Mouse (Mus musculus): ENCODE measurements at regions not wholly inside any gene's neighbourhood (a gene's known extent, or its start where the extent isn't known, plus 50 kb on each side); places are given as distances from the start of the nearest gene placed in this dataset.

DNA sequence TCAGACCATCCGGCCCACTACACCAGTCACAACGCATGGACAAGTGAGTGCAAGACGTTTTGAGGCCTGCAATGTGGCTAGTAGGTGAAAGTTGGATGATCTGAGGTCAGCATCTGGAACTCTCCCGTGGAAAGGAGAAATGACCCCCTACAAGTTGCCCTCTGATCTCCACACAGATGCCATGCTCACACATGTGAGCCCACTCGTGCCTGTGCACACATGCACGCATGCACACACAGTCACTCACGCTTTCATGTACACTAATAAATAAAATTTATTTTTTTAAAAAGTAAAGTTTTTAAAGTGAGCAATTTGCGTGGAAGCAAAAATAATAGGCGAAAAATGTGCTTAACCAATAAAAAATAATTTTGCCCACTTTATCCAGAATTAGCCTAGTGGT, 147.5 kb upstream of the Jade1 start:
- no peak for DNase-seq
- WGBS, result 89% methylated on average over 9 of the region's 9 CpGs
- TF ChIP-seq CTCF (IDR thresholded peaks at IDR 0.05; ENCODE audit: insufficient read depth, low read length), result no peak
- TF ChIP-seq POLR2A (IDR thresholded peaks at IDR 0.05; ENCODE audit: borderline replicate concordance, extremely low read depth, low read depth, low read length), result no peak
- Histone ChIP-seq H3K4me3 (replicated peaks; ENCODE audit: extremely low read depth, low read depth, low read length) (no peak overlapping the region), H3K4me1 (ENCODE audit: control insufficient read depth, insufficient read depth, low read length) (no peaks in the 10 kb centered on the region; the same call in 1 of the 2 replicates)

DNA sequence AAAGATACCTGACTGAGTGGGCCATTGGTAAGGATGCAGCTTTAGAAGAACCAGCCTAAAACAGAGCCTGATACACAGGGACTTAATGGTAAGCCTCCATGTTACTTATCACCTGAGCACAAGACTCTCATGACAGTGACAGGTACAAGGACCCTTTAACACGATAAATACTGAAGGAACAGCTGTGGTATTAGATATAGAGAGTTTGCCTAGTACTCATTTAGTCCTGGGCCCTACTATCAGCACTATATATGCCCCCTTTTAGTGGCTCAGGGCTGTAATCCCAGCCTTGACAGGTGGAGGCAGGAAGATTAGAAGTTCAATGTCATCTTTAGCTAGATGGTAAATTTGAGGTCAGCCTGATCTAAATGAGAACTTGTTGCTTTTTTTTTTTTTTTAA, 148.0 kb upstream of the Jade1 start:
- 89% methylated on average over 1 of the region's 1 CpGs for WGBS
- TF ChIP-seq CTCF (IDR thresholded peaks at IDR 0.05; ENCODE audit: insufficient read depth, low read length) (no peak), POLR2A (IDR thresholded peaks at IDR 0.05; ENCODE audit: borderline replicate concordance, extremely low read depth, low read depth, low read length) (no peak)
- no peak for DNase-seq
- H3K4me3 ChIP-seq (replicated peaks; ENCODE audit: extremely low read depth, low read depth, low read length), result no peak overlapping the region
- H3K4me1 ChIP-seq (ENCODE audit: control insufficient read depth, insufficient read depth, low read length), result no peaks in the 10 kb centered on the region; the same call in 1 of the 2 replicates

DNA sequence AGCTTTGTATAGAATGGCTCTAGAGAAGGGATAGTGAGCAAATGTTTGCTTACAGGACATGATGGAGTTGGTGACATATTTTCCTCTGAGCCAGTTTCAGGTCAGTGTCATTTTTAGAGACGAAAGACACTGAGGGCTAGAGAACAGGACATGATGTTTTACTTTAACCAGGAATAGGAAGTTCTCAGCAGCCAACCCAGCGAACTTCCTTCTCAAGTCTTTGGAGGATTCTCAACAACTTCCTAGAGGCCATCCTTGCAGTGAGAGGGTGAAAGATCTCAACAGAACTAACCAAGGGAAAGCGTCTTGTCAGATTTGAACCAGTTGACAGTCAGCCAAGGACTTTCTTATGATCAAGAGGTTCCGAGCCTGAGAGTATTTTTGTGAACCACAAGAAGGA, 153.7 kb upstream of the Jade1 start:
- 53% methylated on average over 4 of the region's 4 CpGs for WGBS
- no peak overlapping the region for H3K4me3 ChIP-seq (replicated peaks; ENCODE audit: extremely low read depth, low read depth, low read length)

DNA sequence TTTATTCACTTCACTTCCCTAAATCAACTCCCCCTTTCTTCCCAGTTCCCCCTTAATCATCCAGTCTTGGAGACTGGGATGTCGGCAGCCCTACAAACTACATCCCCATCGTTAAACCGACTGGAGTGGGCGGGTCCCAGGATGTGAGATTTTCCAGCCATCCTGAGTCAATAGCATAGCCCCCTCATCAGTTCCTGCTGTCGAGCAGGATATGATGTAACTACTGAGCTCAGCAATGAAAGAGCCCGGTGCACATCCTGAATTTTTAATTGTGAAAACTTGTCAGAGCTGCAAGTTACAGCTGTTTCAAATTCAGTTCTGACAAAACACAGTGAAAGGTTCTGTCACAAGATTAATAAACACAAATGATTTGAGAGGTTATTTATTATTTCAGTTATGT, 165.7 kb upstream of the Jade1 start:
- 30% methylated on average over 6 of the region's 6 CpGs for WGBS
- Histone ChIP-seq H3K4me1 (ENCODE audit: control insufficient read depth, insufficient read depth, low read length) (no peaks in the 10 kb centered on the region), H3K4me3 (replicated peaks; ENCODE audit: extremely low read depth, low read depth, low read length) (no peak overlapping the region)
- TF ChIP-seq CTCF (IDR thresholded peaks at IDR 0.05; ENCODE audit: insufficient read depth, low read length) (no peak), POLR2A (IDR thresholded peaks at IDR 0.05; ENCODE audit: borderline replicate concordance, extremely low read depth, low read depth, low read length) (no peak)
- DNase-seq, result no peak

More for the DNA sequence above, 153.7 kb upstream of the Jade1 start:
- DNase-seq, result no peak
- no peaks in the 10 kb centered on the region for H3K4me1 ChIP-seq (ENCODE audit: control insufficient read depth, insufficient read depth, low read length)
- no peak for TF ChIP-seq CTCF (IDR thresholded peaks at IDR 0.05; ENCODE audit: insufficient read depth, low read length)
- TF ChIP-seq POLR2A (IDR thresholded peaks at IDR 0.05; ENCODE audit: borderline replicate concordance, extremely low read depth, low read depth, low read length), result no peak

DNA sequence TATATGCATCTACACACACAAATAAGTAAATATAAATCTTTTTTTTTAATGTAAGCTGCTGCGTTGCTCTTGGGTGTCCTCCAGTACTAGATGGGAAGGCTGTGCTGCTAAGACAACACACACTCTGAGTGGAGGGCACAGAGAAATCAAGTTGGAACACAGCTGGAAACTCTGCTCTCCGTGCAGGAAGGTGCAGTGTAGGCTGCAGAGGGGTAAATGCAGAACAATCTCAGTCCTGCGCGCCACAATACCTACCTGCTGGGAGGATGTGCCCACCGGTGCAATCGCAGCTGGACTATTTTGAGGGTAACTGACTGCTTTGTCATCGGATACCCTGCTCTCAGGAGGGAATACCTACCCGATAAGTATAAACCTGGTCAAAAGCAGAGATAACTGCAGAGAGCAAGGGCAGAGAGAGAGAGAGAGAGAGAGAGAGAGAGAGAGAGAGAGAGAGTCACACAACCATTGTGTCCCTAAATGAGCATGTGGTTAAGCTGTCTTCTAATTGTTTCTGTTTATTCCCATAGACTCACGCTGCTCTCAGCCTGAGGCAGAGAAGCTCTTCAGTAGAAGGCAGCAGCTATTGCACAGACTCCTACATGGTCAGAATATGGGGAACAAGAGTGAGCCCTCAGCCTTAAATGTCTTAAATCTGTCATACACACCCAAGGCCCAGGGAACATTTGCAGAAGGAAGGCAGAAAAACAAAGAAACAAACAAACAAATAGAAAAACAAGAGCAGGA, 167.9 kb upstream of the Jade1 start:
- DNase-seq, result no peak

DNA sequence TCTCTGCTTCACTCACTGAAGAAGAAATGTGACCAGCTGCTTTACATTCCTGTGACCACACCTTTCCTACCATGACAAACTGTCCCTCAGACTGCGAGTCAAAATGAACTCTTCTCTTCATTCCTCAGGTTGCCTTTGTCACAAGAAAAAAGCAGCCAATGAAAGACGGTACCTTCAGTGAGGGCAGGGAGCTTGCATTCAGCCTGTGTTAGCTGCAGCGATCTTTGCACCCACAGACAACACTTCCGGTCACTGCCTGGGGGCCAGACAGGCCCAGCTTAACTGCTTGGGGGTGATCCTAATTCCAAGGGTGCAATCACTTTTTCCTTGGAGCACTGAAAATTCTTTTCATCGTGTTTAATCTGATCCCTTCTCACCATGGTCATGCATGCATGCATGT, 169.2 kb upstream of the Jade1 start:
- no peak for DNase-seq
- no peak for TF ChIP-seq POLR2A (IDR thresholded peaks at IDR 0.05; ENCODE audit: borderline replicate concordance, extremely low read depth, low read depth, low read length)
- TF ChIP-seq CTCF (IDR thresholded peaks at IDR 0.05; ENCODE audit: insufficient read depth, low read length), result no peak
- whole genome bisulfite sequencing, result 57% methylated on average over 5 of the region's 5 CpGs
- Histone ChIP-seq H3K4me3 (replicated peaks; ENCODE audit: extremely low read depth, low read depth, low read length) (no peak overlapping the region), H3K4me1 (ENCODE audit: control insufficient read depth, insufficient read depth, low read length) (no peaks in the 10 kb centered on the region)

More for the DNA sequence above, 167.9 kb upstream of the Jade1 start:
- H3K4me3 ChIP-seq (replicated peaks; ENCODE audit: extremely low read depth, low read depth, low read length), result no peak overlapping the region
- no peaks in the 10 kb centered on the region for H3K4me1 ChIP-seq (ENCODE audit: control insufficient read depth, insufficient read depth, low read length)
- TF ChIP-seq POLR2A (IDR thresholded peaks at IDR 0.05; ENCODE audit: borderline replicate concordance, extremely low read depth, low read depth, low read length) (no peak), CTCF (IDR thresholded peaks at IDR 0.05; ENCODE audit: insufficient read depth, low read length) (no peak)
- 86% methylated on average over 9 of the region's 9 CpGs for WGBS

DNA sequence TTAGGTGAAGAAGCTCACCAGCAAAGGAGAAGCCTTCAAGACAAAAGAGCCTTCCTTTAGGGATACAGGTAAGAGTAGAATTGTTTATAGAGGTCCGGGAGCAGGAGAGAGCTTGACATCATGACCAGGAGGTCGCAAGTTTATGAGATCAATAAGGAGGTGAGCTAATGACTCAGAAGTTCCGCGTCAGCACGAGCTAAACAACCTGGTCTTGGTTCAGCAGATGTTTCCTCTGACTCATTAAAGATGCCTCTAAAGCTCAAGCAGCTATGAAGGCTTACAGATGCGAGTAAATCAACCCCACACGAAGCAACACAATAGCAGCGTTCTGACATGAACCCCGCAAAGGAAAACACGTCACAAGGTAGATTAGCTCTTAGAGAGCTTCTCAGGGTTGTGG, 171.1 kb upstream of the Jade1 start:
- TF ChIP-seq POLR2A (IDR thresholded peaks at IDR 0.05; ENCODE audit: borderline replicate concordance, extremely low read depth, low read depth, low read length) (no peak), CTCF (IDR thresholded peaks at IDR 0.05; ENCODE audit: insufficient read depth, low read length) (no peak)
- 66% methylated on average over 10 of the region's 10 CpGs for WGBS
- H3K4me1 ChIP-seq (ENCODE audit: control insufficient read depth, insufficient read depth, low read length), result no peaks in the 10 kb centered on the region
- H3K4me3 ChIP-seq (replicated peaks; ENCODE audit: extremely low read depth, low read depth, low read length), result no peak overlapping the region
- no peak for DNase-seq

DNA sequence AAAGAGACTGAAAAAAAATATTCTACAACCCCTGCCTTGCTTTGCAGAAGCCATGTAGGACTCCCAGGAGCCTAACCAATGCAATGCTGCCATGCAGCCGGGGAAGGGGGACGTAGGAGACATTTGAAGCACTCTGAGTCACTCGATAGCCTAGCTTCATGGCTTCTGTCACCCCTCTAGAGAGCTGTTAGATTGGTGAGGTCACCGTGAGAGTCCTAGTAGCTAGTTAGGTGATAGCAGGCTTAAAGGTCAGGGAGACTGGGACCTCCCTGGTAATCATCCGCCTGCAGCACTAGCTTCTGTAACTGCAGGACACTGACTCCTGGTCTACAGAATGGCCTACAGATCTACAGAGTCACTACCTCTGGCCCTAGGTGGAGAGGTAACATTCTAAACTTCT, 177.0 kb upstream of the Jade1 start:
- H3K4me3 ChIP-seq (replicated peaks; ENCODE audit: extremely low read depth, low read depth, low read length), result no peak overlapping the region
- DNase-seq, result no peak
- H3K4me1 ChIP-seq (ENCODE audit: control insufficient read depth, insufficient read depth, low read length), result peaks cover 3% of the 10 kb centered on the region; the same call in 1 of the 2 replicates
- TF ChIP-seq POLR2A (IDR thresholded peaks at IDR 0.05; ENCODE audit: borderline replicate concordance, extremely low read depth, low read depth, low read length) (no peak), CTCF (IDR thresholded peaks at IDR 0.05; ENCODE audit: insufficient read depth, low read length) (no peak)
- 93% methylated on average over 5 of the region's 5 CpGs for WGBS

DNA sequence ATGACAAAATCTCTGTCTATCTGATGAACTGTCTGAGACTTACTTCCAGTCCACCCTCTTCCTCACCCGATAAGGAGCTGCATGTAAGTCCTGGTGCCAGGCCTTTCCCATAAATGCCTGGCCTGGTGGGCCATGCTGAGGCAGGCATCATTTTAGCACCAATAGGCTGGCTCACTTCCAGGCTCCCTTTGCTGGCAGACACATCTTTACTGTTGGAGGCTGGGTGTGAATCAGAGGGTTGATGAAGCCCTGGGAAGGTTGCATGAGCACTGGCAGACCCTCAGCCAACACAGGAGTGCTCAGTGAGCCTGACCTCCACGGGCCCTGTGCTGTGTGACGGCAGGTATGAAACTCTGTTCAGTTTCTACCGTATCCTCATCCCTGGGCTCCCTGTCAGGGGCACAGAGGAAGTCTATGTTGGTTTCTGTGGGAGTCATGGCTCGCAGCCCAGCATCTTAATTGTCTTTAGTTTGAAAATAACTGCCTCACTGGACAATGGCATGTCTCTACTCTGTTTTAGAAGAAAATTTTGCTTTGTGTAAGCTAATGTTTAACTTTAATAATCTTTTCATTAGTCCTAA, 177.6 kb upstream of the Jade1 start:
- WGBS, result 46% methylated on average over 5 of the region's 5 CpGs
- Histone ChIP-seq H3K4me1 (ENCODE audit: control insufficient read depth, insufficient read depth, low read length) (peaks cover 3% of the 10 kb centered on the region; the same call in 1 of the 2 replicates), H3K4me3 (replicated peaks; ENCODE audit: extremely low read depth, low read depth, low read length) (no peak overlapping the region)
- DNase-seq, result no peak
- TF ChIP-seq CTCF (IDR thresholded peaks at IDR 0.05; ENCODE audit: insufficient read depth, low read length) (no peak), POLR2A (IDR thresholded peaks at IDR 0.05; ENCODE audit: borderline replicate concordance, extremely low read depth, low read depth, low read length) (no peak)
